In the genomic region with DNA sequence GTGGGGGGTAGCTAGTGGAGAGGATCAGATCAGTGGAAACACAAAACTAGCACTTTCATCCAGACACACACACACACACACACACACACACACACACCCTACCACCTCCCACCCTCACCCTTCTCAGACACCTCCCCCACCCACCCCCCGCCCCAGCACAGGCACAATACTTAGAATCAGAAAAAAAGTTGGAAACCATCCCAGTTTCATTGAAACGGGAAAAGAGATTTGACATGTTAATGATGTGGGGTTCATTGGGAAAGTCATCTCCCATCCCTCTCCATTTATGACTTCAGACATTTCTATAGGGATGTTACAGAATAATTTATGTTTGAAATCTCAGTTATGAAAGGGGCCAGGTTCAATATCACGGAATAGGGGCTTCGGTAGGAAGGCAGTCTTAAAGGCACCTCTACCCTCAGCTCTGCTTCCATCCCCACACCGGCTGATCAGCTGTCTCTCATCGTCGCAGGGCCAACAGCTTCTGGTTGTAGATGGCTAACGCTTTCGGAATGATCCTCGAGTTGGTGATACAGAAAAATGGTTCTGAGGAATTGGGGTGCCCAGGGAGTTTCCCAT, we compare ENCODE assay signal across 21 mouse cellular contexts.
A peak's percentile ranks its signal among the peaks of the same experiment; 100 is the strongest.
DNase-seq lines count a peak whose midpoint lies in the region; ATAC-seq and TF ChIP-seq lines count a peak whose summit lies in the region.
"Had no signal": no experiment of that assay in that cellular context is flagged by ENCODE, and none has a peak within 500 bp of the region (broad histone marks: within the 10 kb centered on the region; RNA-seq: fewer than 3 reads in every experiment).

No protein-coding gene starts in this region.

- peaks cover 5% of the 10 kb centered on the region for H3K4me1 ChIP-seq in forebrain, embryonic 16.5 days (replicated peaks; ENCODE audit: control insufficient read depth, insufficient read depth, low read length)
- H3K4me1 ChIP-seq in forebrain, embryonic 12.5 days = peaks cover 18% of the 10 kb centered on the region
- peaks cover 44% of the 10 kb centered on the region for H3K4me1 ChIP-seq in midbrain, embryonic 13.5 days (replicated peaks)
- no peaks in the 10 kb centered on the region for H3K4me1 ChIP-seq in midbrain, postnatal 0 days (ENCODE audit: insufficient read depth, low read length)
- peaks cover 41% of the 10 kb centered on the region for H3K4me1 ChIP-seq in embryonic facial prominence, embryonic 12.5 days
- peaks cover 7% of the 10 kb centered on the region for H3K4me1 ChIP-seq in midbrain, embryonic 16.5 days (ENCODE audit: control insufficient read depth, insufficient read depth, low read length)

- no peak for DNase-seq in midbrain, postnatal 0 days (ENCODE audit: low spot score)
- DNase-seq in embryo, embryonic 9.5 days (ENCODE audit: extremely low spot score) = no peak
- DNase-seq: adrenal gland, adult 8-10 months; adrenal gland, postnatal 36 days; cerebellum, adult 11 months; cerebellum, adult 8-10 months; cerebellum, postnatal 14 days; gastrocnemius, postnatal 10 days; heart, adult 18-20 months; heart, postnatal 10 days; heart, postnatal 4 days had no signal

- H3K27ac ChIP-seq in forebrain, embryonic 16.5 days (ENCODE audit: low read length) = no peak overlapping the region
- H3K27ac ChIP-seq in forebrain, embryonic 12.5 days = no peak overlapping the region
- H3K27ac ChIP-seq in midbrain, embryonic 13.5 days = 0 out of 2 replicates have a peak overlapping the region, but pooled peaks have one; percentile 6
- H3K27ac ChIP-seq in midbrain, postnatal 0 days (ENCODE audit: low read depth, low read length) = no peak overlapping the region
- H3K27ac ChIP-seq in embryonic facial prominence, embryonic 12.5 days = 0 out of 2 replicates have a peak overlapping the region, but pooled peaks have one; percentile 5
- H3K27ac ChIP-seq in midbrain, embryonic 16.5 days (ENCODE audit: low read length) = no peak overlapping the region
- H3K27ac ChIP-seq: heart, embryonic 10.5 days; hindbrain, embryonic 12.5 days had no signal

- H3K27me3 ChIP-seq in forebrain, embryonic 16.5 days (replicated peaks; ENCODE audit: control insufficient read depth, insufficient read depth, low read length) = no peaks in the 10 kb centered on the region
- H3K27me3 ChIP-seq in forebrain, embryonic 12.5 days = 0 out of 2 replicates have a peak, but pooled peaks cover 4% of the 10 kb centered on the region
- H3K27me3 ChIP-seq in midbrain, embryonic 13.5 days = no peaks in the 10 kb centered on the region
- no peaks in the 10 kb centered on the region for H3K27me3 ChIP-seq in midbrain, postnatal 0 days (ENCODE audit: insufficient read depth, low read length)
- H3K27me3 ChIP-seq in embryonic facial prominence, embryonic 12.5 days = no peaks in the 10 kb centered on the region
- H3K27me3 ChIP-seq in midbrain, embryonic 16.5 days (ENCODE audit: control insufficient read depth, insufficient read depth, low read depth, low read length) = no peaks in the 10 kb centered on the region
- H3K27me3 ChIP-seq: hindbrain, embryonic 12.5 days had no signal

- no peak overlapping the region for H3K4me2 ChIP-seq in forebrain, embryonic 16.5 days (ENCODE audit: low read length)
- H3K4me2 ChIP-seq in forebrain, embryonic 12.5 days = no peak overlapping the region
- no peak overlapping the region for H3K4me2 ChIP-seq in midbrain, embryonic 13.5 days (replicated peaks)
- H3K4me2 ChIP-seq in midbrain, postnatal 0 days (ENCODE audit: low read depth, low read length, poor library complexity, severe bottlenecking) = no peak overlapping the region
- H3K4me2 ChIP-seq in embryonic facial prominence, embryonic 12.5 days (replicated peaks) = no peak overlapping the region
- H3K4me2 ChIP-seq in midbrain, embryonic 16.5 days (ENCODE audit: low read length) = no peak overlapping the region

- no peaks in the 10 kb centered on the region for H3K9me3 ChIP-seq in forebrain, embryonic 16.5 days (ENCODE audit: control insufficient read depth, low read length)
- H3K9me3 ChIP-seq in forebrain, embryonic 12.5 days = no peaks in the 10 kb centered on the region
- no peaks in the 10 kb centered on the region for H3K9me3 ChIP-seq in midbrain, embryonic 13.5 days
- H3K9me3 ChIP-seq in midbrain, postnatal 0 days (ENCODE audit: low read length) = no peaks in the 10 kb centered on the region
- no peaks in the 10 kb centered on the region for H3K9me3 ChIP-seq in embryonic facial prominence, embryonic 12.5 days
- no peaks in the 10 kb centered on the region for H3K9me3 ChIP-seq in midbrain, embryonic 16.5 days (replicated peaks; ENCODE audit: control insufficient read depth, low read length, poor library complexity, severe bottlenecking)
- H3K9me3 ChIP-seq: heart, embryonic 10.5 days; hindbrain, embryonic 12.5 days had no signal

- no peaks in the 10 kb centered on the region for H3K36me3 ChIP-seq in forebrain, embryonic 16.5 days (ENCODE audit: control insufficient read depth, insufficient read depth)
- H3K36me3 ChIP-seq in forebrain, embryonic 12.5 days (replicated peaks) = no peaks in the 10 kb centered on the region
- H3K36me3 ChIP-seq in midbrain, embryonic 13.5 days = no peaks in the 10 kb centered on the region
- no peaks in the 10 kb centered on the region for H3K36me3 ChIP-seq in midbrain, postnatal 0 days (ENCODE audit: insufficient read depth, low read length)
- no peaks in the 10 kb centered on the region for H3K36me3 ChIP-seq in embryonic facial prominence, embryonic 12.5 days
- no peaks in the 10 kb centered on the region for H3K36me3 ChIP-seq in midbrain, embryonic 16.5 days (ENCODE audit: control insufficient read depth, insufficient read depth, low read length)
- H3K36me3 ChIP-seq: heart, embryonic 10.5 days; hindbrain, embryonic 12.5 days had no signal

- TF ChIP-seq CTCF in midbrain, postnatal 0 days (IDR thresholded peaks at IDR 0.05) = no peak

- 61% methylated on average over 10 of the region's 10 CpGs for WGBS in forebrain, embryonic 16.5 days
- 84% methylated on average over 10 of the region's 10 CpGs for WGBS in forebrain, embryonic 12.5 days
- whole genome bisulfite sequencing in midbrain, embryonic 13.5 days = 68% methylated on average over 10 of the region's 10 CpGs
- 66% methylated on average over 10 of the region's 10 CpGs for WGBS in midbrain, postnatal 0 days
- WGBS in embryonic facial prominence, embryonic 12.5 days = 65% methylated on average over 10 of the region's 10 CpGs
- 61% methylated on average over 10 of the region's 10 CpGs for WGBS in midbrain, embryonic 16.5 days

- peak; percentile 61 for ATAC-seq in forebrain, embryonic 16.5 days
- ATAC-seq in forebrain, embryonic 12.5 days (ENCODE audit: low FRiP score) = no peak
- 0 out of 2 replicates have a peak, but pooled peaks have one; percentile 18 for ATAC-seq in midbrain, embryonic 13.5 days
- ATAC-seq in midbrain, postnatal 0 days (ENCODE audit: low FRiP score) = no peak
- ATAC-seq in embryonic facial prominence, embryonic 12.5 days (ENCODE audit: insufficient number of reproducible peaks, insufficient read depth, low FRiP score, low TSS enrichment) = 0 out of 2 replicates have a peak, but pooled peaks have one; percentile 36
- peak; percentile 33; the same call in 1 of the 2 replicates for ATAC-seq in midbrain, embryonic 16.5 days
- ATAC-seq: hindbrain, embryonic 16.5 days; inflammation-experienced regulatory T-cells, adult 6 months; intestine, postnatal 0 days had no signal

- no peak overlapping the region for H3K4me3 ChIP-seq in forebrain, embryonic 16.5 days (replicated peaks; ENCODE audit: low read length)
- no peak overlapping the region for H3K4me3 ChIP-seq in forebrain, embryonic 12.5 days (replicated peaks)
- no peak overlapping the region for H3K4me3 ChIP-seq in midbrain, embryonic 13.5 days (replicated peaks)
- H3K4me3 ChIP-seq in midbrain, postnatal 0 days (ENCODE audit: low read depth, low read length) = no peak overlapping the region
- H3K4me3 ChIP-seq in embryonic facial prominence, embryonic 12.5 days = no peak overlapping the region
- H3K4me3 ChIP-seq in midbrain, embryonic 16.5 days (ENCODE audit: low read depth, low read length) = no peak overlapping the region
- H3K4me3 ChIP-seq: heart, embryonic 10.5 days; hindbrain, embryonic 12.5 days had no signal

- H3K9ac ChIP-seq in forebrain, embryonic 16.5 days (replicated peaks; ENCODE audit: low read depth, low read length) = no peak overlapping the region
- H3K9ac ChIP-seq in forebrain, embryonic 12.5 days = no peak overlapping the region
- H3K9ac ChIP-seq in midbrain, embryonic 13.5 days (replicated peaks) = no peak overlapping the region
- H3K9ac ChIP-seq in midbrain, postnatal 0 days (replicated peaks; ENCODE audit: low read length, poor library complexity, severe bottlenecking) = no peak overlapping the region
- no peak overlapping the region for H3K9ac ChIP-seq in embryonic facial prominence, embryonic 12.5 days
- no peak overlapping the region for H3K9ac ChIP-seq in midbrain, embryonic 16.5 days (ENCODE audit: low read depth, low read length)
- H3K9ac ChIP-seq: hindbrain, embryonic 12.5 days had no signal

Comparison
In these comparisons a context has a peak if more than half of its experiments do, and no peak if none do; other contexts are left out.
1. ATAC-seq: peak in forebrain, embryonic 16.5 days (single experiment), midbrain, embryonic 13.5 days (single experiment), embryonic facial prominence, embryonic 12.5 days (single experiment) and midbrain, embryonic 16.5 days (single experiment); none in forebrain, embryonic 12.5 days (single experiment) and midbrain, postnatal 0 days (single experiment).
2. H3K27ac ChIP-seq: peak in midbrain, embryonic 13.5 days (single experiment) and embryonic facial prominence, embryonic 12.5 days (single experiment); none in forebrain, embryonic 16.5 days (single experiment), forebrain, embryonic 12.5 days (single experiment), midbrain, postnatal 0 days (single experiment) and midbrain, embryonic 16.5 days (single experiment).